Mouse (Mus musculus) CD8-positive naive resting alpha-beta T cell, adult 2 months (primary cell): Measurements from ENCODE around the gene Apold1.

Experiments used
- DNase-seq, 2 experiments: peaks; one replicate each; pipeline ENCODE4 v3.0.0; 2022; ENCODE audit warnings: low read depth in 2 of 2, low spot score in 2 of 2

Gene Apold1

GRCm38 (mm10) chr6:134969498-134969897 lies 12.0 kb upstream of the Apold1 start:
- no peak for DNase-seq

- no peak for DNase-seq
These were observed 9.4 kb upstream of the Apold1 start for GRCm38 (mm10) chr6:134972096-134972495.

- DNase-seq = no peak
These were observed 4.9 kb upstream of the Apold1 start for GRCm38 (mm10) chr6:134976628-134977027.

GRCm38 (mm10) chr6:134983529-134984370 lies 2.2 kb downstream of the Apold1 start:
- DNase-seq = peak; percentile 62 to 66

- no peak for DNase-seq
These were observed 3.2 kb downstream of the Apold1 start for GRCm38 (mm10) chr6:134984748-134985147.

- no peak for DNase-seq
These were observed 6.9 kb downstream of the Apold1 start for GRCm38 (mm10) chr6:134988377-134988776.

GRCm38 (mm10) chr6:134990674-134991073 lies 9.2 kb downstream of the Apold1 start:
- no peak for DNase-seq

- DNase-seq = no peak
These were observed 12.6 kb downstream of the Apold1 start for GRCm38 (mm10) chr6:134994031-134994651.

- no peak for DNase-seq
These were observed 13.5 kb downstream of the Apold1 start for GRCm38 (mm10) chr6:134994985-134995384.

- DNase-seq = no peak
These were observed 15.4 kb downstream of the Apold1 start for GRCm38 (mm10) chr6:134996918-134997317.

- no peak for DNase-seq
These were observed 16.6 kb downstream of the Apold1 start for GRCm38 (mm10) chr6:134998076-134998475.

GRCm38 (mm10) chr6:134998781-134999180 lies 17.3 kb downstream of the Apold1 start:
- no peak for DNase-seq

- DNase-seq = no peak
These were observed 18.8 kb downstream of the Apold1 start for GRCm38 (mm10) chr6:135000272-135000671.

GRCm38 (mm10) chr6:135001991-135002390 lies 20.5 kb downstream of the Apold1 start:
- DNase-seq = no peak

- no peak for DNase-seq
These were observed 24.9 kb downstream of the Apold1 start for GRCm38 (mm10) chr6:135006372-135006771.

- peak; percentile 93 to 96 for DNase-seq
These were observed 29.7 kb downstream of the Apold1 start, which contains the start of gene Ddx47 for GRCm38 (mm10) chr6:135011048-135011733. Gene Ddx47 (plus strand): TSS chr6:135011612.

GRCm38 (mm10) chr6:135011734-135012116 lies 30.2 kb downstream of the Apold1 start:
- DNase-seq = no peak

GRCm38 (mm10) chr6:135017211-135017610 lies 35.7 kb downstream of the Apold1 start:
- no peak for DNase-seq

- no peak for DNase-seq
These were observed 38.0 kb downstream of the Apold1 start for GRCm38 (mm10) chr6:135019564-135019963.

- DNase-seq = no peak
These were observed 40.1 kb downstream of the Apold1 start for GRCm38 (mm10) chr6:135021633-135022032.

- no peak for DNase-seq
These were observed 41.9 kb downstream of the Apold1 start for GRCm38 (mm10) chr6:135023379-135023778.
